Mouse (Mus musculus) C2C12 (cell line): ENCODE data around the gene Ncapd2.

Source experiments
- CTCF ChIP-seq: IDR thresholded peaks from one replicate; pipeline ENCODE4 v1.5.1; 2011; ENCODE audit not compliant: control insufficient read depth, insufficient read depth, insufficient read length
- MAX ChIP-seq: IDR thresholded peaks from one replicate; pipeline ENCODE4 v1.6.1; 2011; ENCODE audit warnings: mild to moderate bottlenecking, control low read depth
- MYOD1 ChIP-seq: IDR thresholded peaks from one replicate; pipeline ENCODE4 v1.6.1; 2011; ENCODE audit warnings: low read depth; ENCODE audit not compliant: control insufficient read depth, insufficient read length
- MYOG ChIP-seq: IDR thresholded peaks from one replicate; pipeline ENCODE4 v1.6.1; 2011; ENCODE audit not compliant: control insufficient read depth, insufficient read length; ENCODE audit errors: extremely low read depth
- USF1 ChIP-seq: IDR thresholded peaks from one replicate; pipeline ENCODE4 v1.6.1; 2011; ENCODE audit warnings: low read depth, mild to moderate bottlenecking, control low read depth, moderate library complexity

- no peak for TF ChIP-seq CTCF
- TF ChIP-seq USF1, result no peak
- no peak for TF ChIP-seq MYOD1
- TF ChIP-seq MYOG, result no peak
- no peak for TF ChIP-seq MAX
Observed at GRCm38 (mm10) chr6:125137002-125137671, 54.4 kb downstream of the Ncapd2 start.
